Mouse (Mus musculus): ENCODE data around the gene Spata32.

The Spata32 gene

GRCm38 (mm10) chr11:103208458-103208857, 9.8 kb downstream of the Spata32 start, which contains the start of gene 1700023F06Rik:
TSS of gene 1700023F06Rik (minus strand) at chr11:103208558.
- no peak for DNase-seq (ENCODE audit: low read depth, low spot score)

- DNase-seq (ENCODE audit: low read depth, low spot score) = no peak
Measured at GRCm38 (mm10) chr11:103206203-103206602, 12.0 kb downstream of the Spata32 start.

DNA sequence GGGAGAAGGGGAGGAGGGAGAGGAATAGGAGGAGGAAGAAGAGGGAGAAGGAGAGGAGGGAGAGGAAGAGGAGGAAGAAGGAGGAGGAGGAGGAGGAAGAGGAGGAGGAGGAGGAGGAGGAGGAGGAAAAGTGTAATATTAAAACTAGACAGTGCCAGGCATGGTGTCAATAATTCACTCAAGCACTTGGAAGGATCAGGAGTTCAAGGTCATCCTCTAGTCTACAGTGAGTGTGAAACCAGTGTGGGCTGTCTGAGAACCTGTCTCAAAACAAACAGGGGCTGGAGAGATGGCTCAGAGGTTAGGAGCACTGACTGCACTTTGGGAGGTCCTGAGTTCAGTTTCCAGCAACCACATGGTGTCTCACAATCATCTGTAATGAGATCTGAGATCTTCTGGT, 15.9 kb downstream of the Spata32 start:
- DNase-seq (ENCODE audit: low read depth, low spot score) = no peak

DNA sequence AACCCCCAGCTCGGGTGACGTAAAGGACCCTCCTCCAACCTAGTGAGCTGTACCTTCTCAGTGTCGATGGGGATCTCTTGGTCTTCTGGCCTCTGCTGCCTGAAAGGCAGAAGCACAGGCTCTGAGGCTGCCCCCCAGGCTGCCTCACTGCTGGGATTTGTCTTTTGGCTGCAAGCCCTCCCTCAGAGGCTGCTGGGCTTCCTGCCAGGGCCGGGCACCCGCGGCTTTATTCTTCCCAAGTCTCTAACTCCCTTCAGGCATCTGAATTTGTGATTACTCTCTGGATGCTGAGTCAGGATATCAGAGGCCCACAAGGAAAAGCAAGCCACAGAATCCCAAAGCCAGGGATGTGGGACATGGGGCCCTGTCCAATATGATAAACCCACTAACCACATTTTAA, 16.6 kb downstream of the Spata32 start:
- DNase-seq (ENCODE audit: low read depth, low spot score) = no peak

DNA sequence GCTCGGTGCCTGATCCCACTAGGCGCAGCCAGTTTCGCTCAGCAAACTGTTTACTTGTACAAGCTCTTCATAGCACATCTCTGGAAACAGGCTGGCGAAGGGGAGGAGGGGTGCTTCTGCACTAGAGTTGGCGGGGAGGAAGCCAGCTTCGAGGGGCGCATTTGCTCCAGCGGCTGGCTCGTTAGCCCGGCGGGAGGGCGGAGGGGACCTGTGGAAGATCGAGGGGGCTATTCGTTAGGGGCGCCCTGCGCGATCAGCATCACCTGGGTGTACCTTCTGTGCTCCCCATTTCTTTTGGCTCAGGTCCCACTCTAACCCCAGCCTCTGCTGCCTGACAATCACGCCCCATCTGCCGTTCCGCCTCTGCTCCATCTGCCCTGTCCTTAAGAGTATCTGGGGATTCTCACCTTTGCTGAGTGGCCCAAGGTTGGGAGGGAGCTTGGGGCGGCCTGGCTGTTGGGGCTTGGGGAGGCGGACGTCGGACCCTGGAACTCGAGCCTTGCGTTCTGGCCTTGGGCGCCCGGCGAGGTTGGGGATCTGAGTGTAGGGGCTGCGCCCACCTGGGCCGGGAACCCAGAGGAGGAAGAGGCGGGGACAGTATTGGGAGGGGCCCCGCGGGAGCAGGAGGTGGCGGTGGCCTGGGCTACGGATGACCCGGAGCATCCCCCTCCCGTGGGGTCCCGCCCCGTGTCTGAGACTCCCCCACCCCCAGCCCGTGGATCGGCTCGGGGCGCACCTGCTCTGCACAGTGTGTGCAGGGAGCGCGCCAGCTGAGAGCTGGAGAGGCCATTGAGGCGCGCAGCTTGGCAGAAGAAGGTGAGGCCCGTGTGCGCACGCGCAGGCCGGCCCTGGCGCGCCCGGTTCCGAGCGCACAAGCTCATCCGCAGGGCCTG, 19.1 kb downstream of the Spata32 start:
- no peak for DNase-seq (ENCODE audit: low read depth, low spot score)

- DNase-seq (ENCODE audit: low read depth, low spot score) = no peak
Measured at GRCm38 (mm10) chr11:103198339-103198738, 19.9 kb downstream of the Spata32 start.

- peak; percentile 84 for DNase-seq (ENCODE audit: low read depth, low spot score)
Measured at GRCm38 (mm10) chr11:103197340-103197739, 20.9 kb downstream of the Spata32 start.

DNA sequence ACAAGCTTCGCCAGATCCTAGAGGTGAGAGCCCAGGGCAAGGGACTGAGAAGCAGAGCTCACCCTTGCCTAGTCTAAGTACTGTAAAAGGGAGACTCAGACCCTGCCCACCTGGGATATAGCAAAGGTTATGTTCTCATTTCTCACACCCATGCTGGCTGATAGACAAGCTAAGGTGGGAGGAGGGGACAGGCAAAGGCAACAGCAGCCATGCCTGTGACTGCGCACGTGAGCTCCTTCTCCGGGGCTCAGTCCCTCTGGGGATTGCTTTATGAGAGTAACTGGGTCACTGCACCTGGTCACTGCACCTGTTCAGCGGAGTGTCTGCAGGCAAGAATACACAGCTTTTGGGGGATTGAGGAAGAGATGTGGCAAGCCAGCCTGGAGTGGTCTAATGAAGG, 22.6 kb downstream of the Spata32 start:
- DNase-seq (ENCODE audit: low read depth, low spot score) = no peak

DNA sequence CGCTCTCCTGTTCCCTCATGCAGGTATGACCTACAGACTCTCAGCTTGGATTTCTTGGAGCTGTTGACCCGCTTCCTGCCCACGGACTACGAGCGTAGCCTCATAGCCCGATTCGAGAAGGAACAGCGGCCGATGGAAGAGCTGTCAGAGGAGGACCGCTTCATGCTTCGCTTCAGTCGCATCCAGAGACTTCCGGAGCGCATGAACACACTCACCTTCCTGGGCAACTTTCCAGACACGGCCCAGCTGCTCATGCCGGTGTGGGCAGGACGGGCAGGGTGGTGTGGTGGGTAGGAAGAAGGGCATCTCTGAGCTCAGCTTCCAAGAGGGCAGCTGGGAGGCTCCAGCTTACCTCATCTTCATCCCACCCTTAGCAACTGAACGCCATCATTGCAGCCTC, 23.0 kb downstream of the Spata32 start:
- no peak for DNase-seq (ENCODE audit: low read depth, low spot score)

GRCm38 (mm10) chr11:103193825-103194168, 24.4 kb downstream of the Spata32 start:
- no peak for DNase-seq (ENCODE audit: low read depth, low spot score)

DNA sequence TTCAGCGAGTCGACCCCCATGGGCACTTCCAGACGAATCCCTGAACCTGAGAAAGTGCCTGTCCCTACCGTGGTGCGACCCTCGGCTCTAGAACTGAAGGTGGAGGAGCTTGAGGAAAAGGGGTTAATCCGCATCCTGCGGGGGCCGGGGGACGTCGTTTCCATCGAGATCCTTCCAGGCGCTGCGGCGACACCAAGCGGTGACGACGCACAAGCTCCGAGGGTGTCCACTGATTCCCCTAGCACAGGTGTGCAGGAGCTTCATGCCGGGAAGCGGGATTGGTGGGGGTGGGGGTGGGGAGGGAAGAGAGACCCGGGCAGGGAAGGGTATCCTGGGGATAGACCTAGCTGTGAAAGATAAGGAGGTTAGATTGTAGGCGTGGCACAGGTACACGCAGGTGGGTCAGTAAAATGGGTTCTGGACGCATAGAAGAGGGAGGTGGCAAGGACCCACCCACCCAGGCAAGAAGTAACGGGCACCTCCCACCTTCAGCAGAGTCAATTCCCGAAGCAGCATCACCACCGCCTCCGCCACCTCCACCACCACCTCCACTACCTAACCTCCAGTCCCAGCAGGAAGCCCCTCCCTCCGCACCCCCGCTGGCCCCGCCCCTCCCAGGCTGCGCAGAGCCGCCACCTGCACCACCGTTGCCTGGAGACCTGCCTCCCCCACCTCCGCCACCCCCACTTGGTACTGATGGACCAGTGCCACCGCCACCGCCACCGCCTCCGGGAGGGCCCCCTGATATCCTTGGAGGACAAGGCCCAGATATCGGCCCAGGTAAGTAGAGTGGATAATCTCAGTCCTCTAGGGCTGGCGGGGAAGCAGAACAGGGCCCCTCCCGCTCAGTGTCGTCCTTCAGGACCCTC, 25.0 kb downstream of the Spata32 start:
- no peak for DNase-seq (ENCODE audit: low read depth, low spot score)

DNA sequence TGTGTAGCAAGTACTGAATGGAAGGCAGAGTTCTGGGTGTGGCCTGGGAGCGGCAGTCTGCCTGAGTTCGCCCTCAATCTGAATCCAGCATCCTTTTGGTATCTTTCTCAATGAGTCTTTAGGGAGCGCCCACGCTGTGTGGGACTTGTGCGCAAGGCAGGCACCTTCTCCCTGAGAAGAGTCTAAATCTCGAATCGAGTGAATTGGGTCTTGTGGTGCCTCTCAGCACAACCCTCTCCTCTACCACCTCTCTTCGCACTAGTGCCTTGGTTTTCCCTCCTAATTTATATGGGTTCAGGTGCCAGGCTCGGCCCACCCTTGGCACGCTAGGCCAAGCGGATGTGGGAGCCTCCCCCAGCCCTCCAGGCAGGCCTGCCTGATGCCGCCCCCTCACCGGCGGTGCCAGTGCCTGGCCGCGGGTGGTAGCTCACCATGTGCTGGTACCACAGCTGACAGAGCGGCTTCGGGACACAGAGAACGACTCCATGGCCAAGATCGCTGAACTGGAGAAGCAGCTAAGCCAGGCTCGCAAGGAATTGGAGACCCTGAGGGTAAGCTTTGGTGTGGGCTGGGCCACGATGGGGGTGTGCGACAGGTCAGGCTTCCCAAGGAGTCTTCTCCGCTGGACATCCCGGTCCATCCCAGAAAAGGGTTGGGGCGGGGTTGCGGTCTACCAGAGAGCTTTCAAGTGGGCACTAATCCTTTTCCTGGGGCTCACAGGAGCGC, 25.8 kb downstream of the Spata32 start:
- peak; percentile 89 for DNase-seq (ENCODE audit: low read depth, low spot score)

GRCm38 (mm10) chr11:103184891-103185290, 33.3 kb downstream of the Spata32 start:
- no peak for DNase-seq (ENCODE audit: low read depth, low spot score)

DNA sequence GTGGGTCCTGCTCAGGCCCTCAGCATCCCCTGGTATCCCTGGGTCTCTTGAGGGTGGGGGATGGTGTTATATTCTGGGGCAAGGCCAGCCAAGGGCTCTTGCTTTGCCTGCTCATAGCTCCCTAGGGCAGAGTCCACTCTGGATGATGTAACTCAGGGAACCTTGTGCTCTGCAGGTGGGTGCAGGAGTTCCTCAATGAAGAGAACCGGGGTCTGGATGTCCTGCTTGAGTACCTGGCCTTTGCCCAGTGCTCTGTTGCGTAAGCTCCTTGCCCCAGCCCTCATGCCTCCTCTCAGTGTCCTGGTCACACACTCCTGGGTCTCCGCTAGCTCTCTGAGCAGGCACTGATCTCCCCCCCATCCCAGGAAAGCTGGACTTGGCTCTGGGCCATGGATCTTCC, 36.3 kb downstream of the Spata32 start:
- DNase-seq (ENCODE audit: low read depth, low spot score) = no peak

- no peak for DNase-seq (ENCODE audit: low read depth, low spot score)
Measured at GRCm38 (mm10) chr11:103181349-103181748, 36.9 kb downstream of the Spata32 start.

- no peak for DNase-seq (ENCODE audit: low read depth, low spot score)
Measured at GRCm38 (mm10) chr11:103180426-103180825, 37.8 kb downstream of the Spata32 start.

DNA sequence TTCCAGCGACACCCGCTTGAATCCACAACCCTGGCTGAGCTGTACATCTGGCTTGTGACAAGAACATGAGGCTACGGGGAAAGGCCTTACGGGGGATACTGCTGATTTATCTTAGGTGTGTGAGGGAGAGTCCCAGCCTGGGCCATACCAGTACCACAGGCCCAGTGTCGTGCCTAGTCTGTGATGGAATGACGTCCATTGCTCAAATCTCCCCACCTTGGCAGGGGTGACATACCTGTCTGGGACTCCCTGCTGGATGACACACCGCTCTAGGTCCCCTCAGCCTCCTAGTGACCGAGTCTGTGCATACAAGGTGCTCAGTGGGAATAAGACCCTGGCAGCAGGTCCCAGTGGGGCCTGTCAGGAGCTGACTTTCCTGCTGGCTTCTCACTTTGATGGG, 39.5 kb downstream of the Spata32 start:
- no peak for DNase-seq (ENCODE audit: low read depth, low spot score)

DNA sequence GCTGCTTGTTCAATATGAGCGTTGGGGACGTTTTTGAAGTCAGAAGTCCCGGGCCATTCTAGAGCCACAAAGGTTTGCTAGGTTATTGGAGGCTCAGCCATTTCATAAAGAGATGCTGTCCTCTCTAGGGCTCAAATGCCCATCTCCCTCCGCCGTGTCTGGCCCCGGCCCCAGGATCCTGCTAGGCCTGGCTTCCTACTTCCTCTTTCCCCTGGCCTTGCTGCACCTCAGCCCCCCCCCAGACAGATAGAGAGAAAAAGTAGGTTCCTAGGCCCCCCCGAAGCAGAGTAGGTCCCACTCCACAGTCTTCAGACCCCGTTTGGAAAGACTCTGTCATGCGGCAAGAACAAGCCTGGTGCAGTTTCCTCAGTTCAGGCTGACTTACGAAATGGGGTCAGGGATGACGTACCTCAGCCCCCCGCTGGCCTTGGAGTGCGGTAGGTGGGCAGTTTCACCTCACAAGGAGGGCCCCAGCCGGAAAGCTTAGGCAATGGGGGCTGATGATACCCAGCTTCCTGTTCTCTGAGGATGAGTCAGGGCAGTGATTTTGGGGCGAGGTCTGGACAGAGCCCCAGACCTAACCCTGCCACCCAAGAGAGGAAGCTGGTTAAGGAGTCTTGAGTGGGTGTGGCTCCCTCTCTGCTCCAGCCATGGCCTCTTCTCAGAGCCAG, 40.3 kb downstream of the Spata32 start:
- DNase-seq (ENCODE audit: low read depth, low spot score) = no peak

DNA sequence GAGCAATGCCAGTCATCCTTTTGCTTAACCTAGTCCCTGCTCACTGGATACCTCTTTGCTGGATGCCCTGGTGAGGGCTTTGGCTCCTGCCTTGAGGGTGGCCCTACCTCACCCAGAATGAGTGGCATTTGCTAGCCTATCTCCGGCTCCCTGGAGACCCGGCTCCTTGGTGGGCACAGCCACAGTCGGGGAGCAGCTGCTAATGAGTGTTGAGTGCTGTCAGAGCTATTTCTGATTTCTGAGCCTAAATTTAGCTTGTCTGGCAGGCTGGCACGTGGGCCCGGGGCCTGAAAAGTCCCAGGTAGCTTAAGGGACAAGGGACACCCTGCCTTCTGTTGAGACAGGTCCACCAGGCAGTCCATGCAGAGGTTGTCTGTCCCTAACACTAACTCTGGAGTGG, 41.0 kb downstream of the Spata32 start:
- no peak for DNase-seq (ENCODE audit: low read depth, low spot score)

DNA sequence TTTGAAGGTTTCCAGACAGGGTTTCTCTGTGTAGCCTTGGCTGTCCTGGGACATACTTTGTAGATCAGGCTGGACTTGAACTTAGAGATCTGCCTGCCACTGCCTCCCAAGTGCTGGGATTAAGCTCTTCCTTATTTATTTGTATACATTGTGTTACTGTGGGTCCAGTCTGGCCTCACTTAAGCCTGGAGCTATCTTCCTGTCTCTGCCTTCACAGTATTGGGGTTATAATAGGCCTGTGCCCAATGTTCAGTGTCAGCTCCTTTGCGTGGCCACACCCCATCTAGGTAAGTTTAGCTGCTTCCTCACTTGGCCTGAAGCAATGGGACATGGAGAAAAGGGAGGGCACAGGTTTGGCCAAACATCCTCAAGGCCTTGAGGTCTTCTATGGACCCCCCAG, 41.7 kb downstream of the Spata32 start:
- no peak for DNase-seq (ENCODE audit: low read depth, low spot score)

- no peak for DNase-seq (ENCODE audit: low read depth, low spot score)
Measured at GRCm38 (mm10) chr11:103175688-103176442, 42.4 kb downstream of the Spata32 start.

Measured in telencephalon, adult 2 months (tissue).